Mouse (Mus musculus) stomach, postnatal 0 days (tissue): Measurements from ENCODE around the gene Chrna1.

Source experiments
- CTCF ChIP-seq: IDR thresholded peaks from 2 replicates; pipeline ENCODE4 v1.5.1; 2016; ENCODE audit warnings: antibody characterized with exemption, low read depth, mild to moderate bottlenecking, moderate library complexity
- EP300 ChIP-seq: optimal IDR thresholded peaks from 2 replicates; pipeline ENCODE3; 2016; ENCODE audit warnings: antibody characterized with exemption

DNA sequence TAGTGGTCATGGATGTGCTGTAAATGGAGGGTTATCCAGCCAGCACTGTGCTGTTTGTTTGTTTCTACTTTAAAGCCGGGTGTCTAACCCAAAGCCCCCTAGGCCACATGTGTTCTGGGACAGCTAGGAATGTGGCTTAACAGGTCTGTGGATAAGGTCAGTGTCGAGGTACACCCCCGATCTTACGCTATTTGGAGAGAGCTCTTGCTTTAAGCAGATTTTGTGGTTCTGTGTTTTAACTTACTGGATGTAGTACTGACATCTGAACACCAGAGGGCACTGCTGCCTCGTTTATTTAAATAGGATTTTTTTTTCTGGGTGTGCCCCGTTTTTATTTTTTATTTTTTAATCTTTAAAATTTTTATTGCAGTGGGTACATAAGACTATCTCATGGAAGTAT lies 29.4 kb downstream of the Chrna1 start:
- TF ChIP-seq CTCF = peak; percentile 82
- TF ChIP-seq EP300 = no peak
